Mouse (Mus musculus) forebrain, embryonic 13.5 days (tissue): Measurements from ENCODE around the gene Rnf144b. TPM values are rescaled to one million over a fixed set of nuclear protein-coding genes. Genes with fewer than 3 reads are reported as not detected.

Experiments used
- ATAC-seq: fragments of 200-750 bp; cut with Nextera tagmentation; 2 replicates; pipeline ENCODE4 v1.8.0; 2017
- H3K27ac ChIP-seq: fragments of 300-500 bp; sonication (generic); 2 replicates; pipeline ENCODE4 v1.5.1; 2015; ENCODE audit warnings: inconsistent platforms, mild to moderate bottlenecking, moderate library complexity
- H3K27me3 ChIP-seq: fragments of 300-500 bp; sonication (generic); 2 replicates; pipeline ENCODE4 v1.6.1; 2015; ENCODE audit warnings: mild to moderate bottlenecking, inconsistent platforms
- H3K36me3 ChIP-seq: fragments of 300-500 bp; sonication (generic); 2 replicates; pipeline ENCODE4 v1.6.1; 2015; ENCODE audit warnings: mild to moderate bottlenecking, inconsistent platforms; ENCODE audit not compliant: poor library complexity, severe bottlenecking
- H3K4me1 ChIP-seq: fragments of 300-500 bp; sonication (generic); 2 replicates; pipeline ENCODE4 v1.6.1; 2015; ENCODE audit warnings: inconsistent platforms
- H3K4me2 ChIP-seq: fragments of 300-500 bp; sonication (generic); 2 replicates; pipeline ENCODE4 v1.6.1; 2015; ENCODE audit warnings: inconsistent platforms, mild to moderate bottlenecking, moderate library complexity
- H3K4me3 ChIP-seq: fragments of 300-500 bp; sonication (generic); 2 replicates; pipeline ENCODE4 v1.5.1; 2015; ENCODE audit warnings: mild to moderate bottlenecking, inconsistent platforms
- H3K9ac ChIP-seq: fragments of 300-500 bp; sonication (generic); 2 replicates; pipeline ENCODE4 v1.6.1; 2015; ENCODE audit warnings: mild to moderate bottlenecking, inconsistent platforms
- H3K9me3 ChIP-seq: fragments of 300-500 bp; sonication (generic); replicated peaks from 2 replicates; pipeline ENCODE4 v1.6.1; 2016; ENCODE audit warnings: inconsistent platforms
- WGBS: fragments of 180-500 bp; shearing (Covaris S2); methylation state at CpG from one replicate; pipeline ENCODE4 v1.1.7; 2015; 5-methylcytosine and 5-hydroxymethylcytosine counted together
- polyA plus RNA-seq: library from polyadenylated mRNA; unstranded; fragments of >200 nt; fragmentation: Nextera tagmentation; extraction: Ambion mirVana; gene quantifications from 2 replicates; pipeline ENCODE4 v1.2.1, GENCODE M21; 2015

Rnf144b gene
- polyA plus RNA-seq, 1 experiment from 2014 or later: 0.19 TPM

DNA sequence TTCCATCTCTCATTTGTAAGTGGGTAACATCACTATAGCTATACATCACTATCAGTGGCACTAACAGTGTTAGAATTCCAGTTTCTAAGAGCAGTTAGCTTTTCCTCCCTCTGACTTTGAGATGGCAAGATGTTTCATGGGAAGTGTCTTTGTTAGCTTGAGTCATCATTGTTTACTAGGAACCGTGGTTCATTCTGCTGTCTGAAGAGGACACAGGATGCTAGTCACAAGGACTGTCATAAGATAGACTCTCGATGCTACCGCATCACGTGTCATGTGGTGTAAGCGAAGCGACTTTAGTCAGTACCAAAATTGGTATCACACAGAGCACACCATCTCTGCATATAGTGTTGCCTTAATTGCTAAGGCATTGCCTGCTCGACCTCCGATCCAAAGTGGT, 105.7 kb downstream of the Rnf144b start:
- no peak overlapping the region for H3K4me2 ChIP-seq
- peaks cover 18% of the 10 kb centered on the region for H3K4me1 ChIP-seq
- no peak overlapping the region for H3K9ac ChIP-seq
- H3K27ac ChIP-seq: no peak overlapping the region
- H3K9me3 ChIP-seq: no peaks in the 10 kb centered on the region
- ATAC-seq: no peak
- H3K27me3 ChIP-seq: no peaks in the 10 kb centered on the region
- no peak overlapping the region for H3K4me3 ChIP-seq
- H3K36me3 ChIP-seq: no peaks in the 10 kb centered on the region
- WGBS: 96% methylated on average over 8 of the region's 8 CpGs

DNA sequence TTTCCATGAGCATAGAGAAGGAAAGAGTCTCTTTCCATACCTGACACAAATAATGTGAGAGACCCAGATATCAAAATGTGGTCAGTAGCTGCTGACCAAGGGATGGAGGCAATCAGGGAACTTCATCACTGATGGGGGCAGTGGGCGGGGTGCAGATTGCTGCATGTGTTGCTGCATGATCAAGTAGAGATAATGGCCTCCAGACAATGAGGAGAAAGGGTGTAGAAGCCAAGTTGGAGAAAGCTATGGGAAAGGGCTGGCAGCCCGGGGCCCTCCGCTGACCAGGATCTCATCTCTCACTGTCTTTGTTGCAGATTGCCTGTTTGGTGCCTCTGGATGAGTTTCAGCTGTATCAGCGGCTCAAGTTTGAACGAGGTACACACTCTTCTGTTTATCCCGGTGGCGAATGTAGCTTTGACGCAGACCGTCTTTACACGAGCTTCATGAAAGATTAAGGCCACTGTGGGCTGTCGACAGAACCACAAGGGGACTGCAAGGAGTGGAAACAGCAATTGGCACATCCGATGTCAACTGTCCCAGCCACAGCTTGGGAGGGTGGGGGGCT, 106.3 kb downstream of the Rnf144b start:
- Histone ChIP-seq H3K27ac (no peak overlapping the region), H3K9me3 (no peaks in the 10 kb centered on the region)
- WGBS: 91% methylated on average over 12 of the region's 12 CpGs

DNA sequence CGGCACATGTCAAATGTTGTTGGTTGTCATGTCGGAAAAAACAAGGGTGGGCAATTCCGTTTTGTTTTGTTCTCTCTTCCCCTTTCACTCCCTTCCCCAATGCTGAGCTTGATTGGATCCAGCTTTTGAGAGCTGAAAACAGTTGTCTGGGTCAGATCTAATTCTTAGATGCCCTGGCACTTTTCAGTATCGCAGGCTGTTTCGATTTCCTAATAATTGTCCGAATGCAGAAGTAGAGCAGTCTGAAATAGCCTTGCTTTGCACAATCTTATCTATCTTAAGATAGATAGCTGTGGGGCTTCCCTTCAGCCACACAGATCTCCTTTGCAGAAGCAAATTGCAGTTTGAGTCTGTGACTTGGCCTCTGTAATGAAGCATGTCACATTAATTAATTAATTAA, 109.7 kb downstream of the Rnf144b start:
- Histone ChIP-seq H3K27ac (no peak overlapping the region), H3K4me2 (no peak overlapping the region), H3K36me3 (no peaks in the 10 kb centered on the region), H3K4me1 (no peaks in the 10 kb centered on the region), H3K9ac (no peak overlapping the region), H3K4me3 (no peak overlapping the region), H3K9me3 (no peaks in the 10 kb centered on the region), H3K27me3 (no peaks in the 10 kb centered on the region)
- ATAC-seq: no peak
- 78% methylated on average over 6 of the region's 6 CpGs for WGBS

More for the DNA sequence above, 106.3 kb downstream of the Rnf144b start:
- no peak overlapping the region for H3K9ac ChIP-seq
- H3K4me2 ChIP-seq: no peak overlapping the region
- no peak overlapping the region for H3K4me3 ChIP-seq
- peaks cover 14% of the 10 kb centered on the region for H3K4me1 ChIP-seq
- H3K27me3 ChIP-seq: no peaks in the 10 kb centered on the region
- no peak for ATAC-seq
- H3K36me3 ChIP-seq: no peaks in the 10 kb centered on the region

DNA sequence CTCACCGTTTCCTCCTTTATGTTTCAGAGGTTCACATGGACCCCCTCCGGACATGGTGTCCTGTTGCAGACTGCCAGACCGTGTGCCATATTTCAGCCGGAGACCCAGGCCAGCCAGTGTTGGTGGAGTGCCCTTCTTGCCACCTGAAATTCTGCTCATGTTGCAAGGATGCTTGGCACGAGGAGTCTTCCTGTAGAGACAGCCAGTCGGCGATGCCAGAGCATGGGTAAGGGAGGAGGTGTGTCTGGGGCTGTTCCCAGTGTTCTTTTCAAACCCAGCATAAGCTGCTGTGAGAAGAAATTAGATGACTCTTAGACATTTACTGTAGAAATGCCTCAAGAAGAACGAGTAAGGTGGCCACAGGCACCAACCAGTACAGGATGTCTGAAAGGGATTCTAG, 114.9 kb downstream of the Rnf144b start:
- Histone ChIP-seq H3K36me3 (no peaks in the 10 kb centered on the region), H3K27me3 (no peaks in the 10 kb centered on the region), H3K4me2 (no peak overlapping the region), H3K27ac (no peak overlapping the region; the same call in 1 of the 2 replicates), H3K4me3 (no peak overlapping the region), H3K9ac (no peak overlapping the region), H3K4me1 (no peaks in the 10 kb centered on the region), H3K9me3 (no peaks in the 10 kb centered on the region)
- no peak for ATAC-seq
- 93% methylated on average over 8 of the region's 8 CpGs for WGBS

DNA sequence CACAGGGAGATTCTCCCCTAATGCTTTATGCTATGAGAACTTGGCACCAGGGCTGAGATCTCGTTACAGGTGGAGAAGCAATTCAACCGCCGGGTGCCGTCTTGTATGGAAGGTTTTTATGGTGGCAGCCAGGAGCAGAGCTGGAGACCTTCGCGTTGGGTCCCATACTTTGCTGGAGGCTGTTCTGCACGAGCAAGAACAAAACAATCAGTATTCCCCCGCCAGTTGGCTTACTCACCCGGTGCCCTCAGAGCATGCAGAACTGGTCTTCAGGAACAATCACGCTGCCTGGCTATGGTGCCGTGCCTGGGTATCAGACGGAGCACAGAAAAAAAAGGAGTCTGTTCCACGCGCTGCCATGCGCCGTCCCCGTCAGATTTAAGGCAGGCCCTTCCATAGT, 115.7 kb downstream of the Rnf144b start:
- 76% methylated on average over 17 of the region's 17 CpGs for WGBS
- no peaks in the 10 kb centered on the region for H3K4me1 ChIP-seq
- ATAC-seq: no peak
- H3K4me2 ChIP-seq: no peak overlapping the region
- H3K9me3 ChIP-seq: no peaks in the 10 kb centered on the region
- H3K27me3 ChIP-seq: no peaks in the 10 kb centered on the region
- no peaks in the 10 kb centered on the region for H3K36me3 ChIP-seq
- H3K9ac ChIP-seq: no peak overlapping the region
- no peak overlapping the region for H3K27ac ChIP-seq
- H3K4me3 ChIP-seq: no peak overlapping the region

DNA sequence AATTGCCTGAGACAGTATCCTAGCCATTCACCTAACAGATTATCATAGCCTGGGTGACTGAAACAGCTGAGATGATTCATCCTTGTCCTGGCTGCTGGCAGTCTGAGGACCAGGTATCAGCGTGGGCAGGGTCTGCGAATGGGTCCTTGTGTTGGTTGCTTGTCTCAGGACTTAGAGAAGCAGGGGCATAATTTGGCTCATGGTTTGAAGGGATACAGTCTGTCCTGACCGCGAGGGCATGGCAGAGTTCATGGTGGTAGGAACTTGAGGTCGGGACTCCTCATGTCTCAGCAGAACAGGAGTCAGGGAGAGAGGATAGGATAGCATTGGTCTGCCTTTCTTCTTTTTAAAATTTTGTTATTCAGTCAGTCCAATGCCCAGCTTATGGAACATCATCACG, 121.1 kb downstream of the Rnf144b start:
- Histone ChIP-seq H3K4me1 (peaks cover 31% of the 10 kb centered on the region), H3K4me3 (no peak overlapping the region), H3K9me3 (no peaks in the 10 kb centered on the region), H3K27ac (no peak overlapping the region), H3K9ac (no peak overlapping the region), H3K36me3 (no peaks in the 10 kb centered on the region), H3K27me3 (no peaks in the 10 kb centered on the region), H3K4me2 (no peak overlapping the region)
- no peak for ATAC-seq
- WGBS: 95% methylated on average over 6 of the region's 6 CpGs

DNA sequence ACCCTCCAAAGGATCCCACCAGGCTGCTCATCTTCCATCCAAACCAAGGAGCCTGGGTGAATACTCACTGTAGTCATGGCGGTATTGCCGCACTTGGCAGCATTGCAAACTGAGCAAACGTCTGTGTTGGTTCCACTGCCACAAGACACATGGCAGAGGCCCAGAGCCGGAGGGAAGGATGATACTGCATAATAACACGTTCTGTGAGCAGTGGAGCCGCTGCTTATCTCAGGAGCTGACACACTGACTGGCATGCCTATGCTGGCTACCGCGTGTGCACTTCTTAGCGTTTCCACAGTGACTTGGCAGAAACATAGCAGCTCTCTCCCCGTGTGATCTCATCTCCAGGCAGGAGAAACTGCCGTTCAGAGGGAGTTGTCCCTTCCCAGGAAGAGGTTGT, 122.3 kb downstream of the Rnf144b start:
- WGBS: 65% methylated on average over 11 of the region's 11 CpGs
- H3K27ac ChIP-seq: peak overlapping the region; percentile 11; the same call in 1 of the 2 replicates
- H3K9ac ChIP-seq: no peak overlapping the region
- H3K9me3 ChIP-seq: no peaks in the 10 kb centered on the region
- H3K4me2 ChIP-seq: no peak overlapping the region
- no peak overlapping the region for H3K4me3 ChIP-seq
- H3K27me3 ChIP-seq: no peaks in the 10 kb centered on the region
- no peaks in the 10 kb centered on the region for H3K36me3 ChIP-seq
- ATAC-seq: peak; percentile 90
- peaks cover 37% of the 10 kb centered on the region for H3K4me1 ChIP-seq

DNA sequence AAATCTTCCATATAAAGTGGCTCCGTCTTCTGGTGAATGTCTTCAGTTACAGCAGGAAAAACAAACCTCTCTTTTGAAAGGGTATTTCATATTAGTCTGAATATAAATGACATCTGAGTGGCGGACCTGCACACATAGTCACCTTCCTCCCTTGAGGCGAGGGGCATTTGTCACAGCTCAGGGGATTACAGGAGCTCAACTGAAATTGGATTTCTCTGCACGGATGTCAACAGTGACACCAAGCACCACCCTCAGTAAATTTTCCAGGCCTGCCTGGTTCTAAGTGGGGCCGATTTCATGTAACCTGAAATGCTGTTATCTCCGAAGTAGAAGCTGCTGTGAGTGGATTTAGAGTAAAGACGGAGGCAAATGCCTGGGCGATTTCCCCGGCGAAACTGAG, 124.0 kb downstream of the Rnf144b start:
- no peaks in the 10 kb centered on the region for H3K27me3 ChIP-seq
- no peak overlapping the region for H3K4me2 ChIP-seq
- no peaks in the 10 kb centered on the region for H3K36me3 ChIP-seq
- no peak overlapping the region for H3K27ac ChIP-seq
- H3K4me3 ChIP-seq: no peak overlapping the region
- ATAC-seq: no peak
- no peaks in the 10 kb centered on the region for H3K9me3 ChIP-seq
- H3K9ac ChIP-seq: no peak overlapping the region
- WGBS: 71% methylated on average over 10 of the region's 10 CpGs
- peaks cover 41% of the 10 kb centered on the region for H3K4me1 ChIP-seq

DNA sequence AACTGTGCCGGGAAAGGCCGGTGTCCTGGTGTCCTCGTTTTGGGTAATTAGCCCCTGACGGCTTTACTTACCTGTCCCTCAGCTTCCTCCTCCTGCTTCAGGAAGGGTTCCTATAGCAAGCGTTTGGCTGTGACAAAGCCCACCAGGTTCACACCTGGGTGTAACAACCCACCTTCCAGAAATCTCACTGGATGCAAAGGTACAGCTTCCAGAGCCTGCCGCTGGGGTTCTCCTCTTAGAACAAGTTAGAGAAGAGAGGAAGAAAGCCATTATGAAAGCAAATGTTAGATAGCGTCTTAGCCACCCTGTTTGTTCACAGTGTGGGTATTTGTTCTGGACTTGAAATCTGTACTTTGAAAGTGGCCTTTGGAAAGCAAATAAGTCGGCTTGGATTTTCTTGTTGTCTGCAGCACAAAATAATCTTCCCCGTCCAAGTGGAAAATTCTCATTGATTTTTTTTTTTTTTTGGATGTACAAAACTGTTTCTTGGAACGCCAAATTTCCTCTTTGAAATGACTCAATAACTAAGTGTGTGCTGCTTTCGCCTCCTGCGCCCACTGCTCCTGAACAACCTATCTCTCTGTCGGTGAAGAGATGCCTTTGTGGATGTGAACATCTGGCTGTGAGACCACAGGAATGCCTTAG, 124.8 kb downstream of the Rnf144b start:
- WGBS: 71% methylated on average over 13 of the region's 13 CpGs
- H3K4me3 ChIP-seq: no peak overlapping the region
- no peaks in the 10 kb centered on the region for H3K9me3 ChIP-seq
- no peaks in the 10 kb centered on the region for H3K27me3 ChIP-seq
- H3K4me1 ChIP-seq: peaks cover 41% of the 10 kb centered on the region
- H3K9ac ChIP-seq: no peak overlapping the region
- H3K4me2 ChIP-seq: no peak overlapping the region
- no peak overlapping the region for H3K27ac ChIP-seq
- ATAC-seq: no peak
- H3K36me3 ChIP-seq: no peaks in the 10 kb centered on the region

DNA sequence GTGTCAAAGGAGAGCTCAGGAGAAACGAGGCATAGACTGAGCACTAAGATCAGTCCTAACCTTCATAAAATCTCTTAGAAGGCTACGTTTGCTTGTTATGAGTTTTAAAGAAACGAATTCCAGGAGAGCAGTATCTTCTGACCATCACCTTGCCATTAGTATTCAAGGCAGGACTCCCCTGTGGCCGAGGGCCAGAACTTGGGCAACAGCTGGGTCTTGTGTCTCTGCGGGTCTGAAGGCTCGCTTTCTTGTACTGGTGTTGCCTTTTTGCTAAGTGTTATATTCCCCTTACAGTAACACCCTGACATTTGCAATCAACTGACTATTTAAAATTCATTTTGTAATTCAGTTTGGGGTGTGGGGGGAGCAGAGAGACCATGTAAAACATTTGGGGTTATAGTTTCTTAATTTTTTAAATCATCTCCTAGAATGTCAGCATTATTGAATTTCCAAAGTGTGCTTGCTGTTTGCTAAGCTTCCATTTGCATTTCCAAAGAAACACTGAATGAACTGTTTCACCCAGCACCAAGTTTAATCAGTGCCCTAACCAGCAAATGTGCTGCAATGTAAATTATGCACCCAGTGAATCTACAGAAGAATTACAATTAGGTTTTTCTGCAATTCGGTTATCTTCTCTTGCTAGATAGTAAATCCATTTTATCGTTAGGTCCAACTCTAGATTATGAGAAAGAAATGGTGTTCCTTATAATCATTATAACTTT, 126.0 kb downstream of the Rnf144b start:
- Histone ChIP-seq H3K27ac (0 out of 2 replicates have a peak overlapping the region, but pooled peaks have one; percentile 11), H3K9ac (no peak overlapping the region), H3K4me2 (0 out of 2 replicates have a peak overlapping the region, but pooled peaks have one; percentile 11), H3K4me3 (no peak overlapping the region), H3K27me3 (no peaks in the 10 kb centered on the region), H3K4me1 (peaks cover 41% of the 10 kb centered on the region), H3K9me3 (no peaks in the 10 kb centered on the region), H3K36me3 (no peaks in the 10 kb centered on the region)
- 39% methylated on average over 8 of the region's 8 CpGs for WGBS
- peak; percentile 77; the same call in 1 of the 2 replicates for ATAC-seq

DNA sequence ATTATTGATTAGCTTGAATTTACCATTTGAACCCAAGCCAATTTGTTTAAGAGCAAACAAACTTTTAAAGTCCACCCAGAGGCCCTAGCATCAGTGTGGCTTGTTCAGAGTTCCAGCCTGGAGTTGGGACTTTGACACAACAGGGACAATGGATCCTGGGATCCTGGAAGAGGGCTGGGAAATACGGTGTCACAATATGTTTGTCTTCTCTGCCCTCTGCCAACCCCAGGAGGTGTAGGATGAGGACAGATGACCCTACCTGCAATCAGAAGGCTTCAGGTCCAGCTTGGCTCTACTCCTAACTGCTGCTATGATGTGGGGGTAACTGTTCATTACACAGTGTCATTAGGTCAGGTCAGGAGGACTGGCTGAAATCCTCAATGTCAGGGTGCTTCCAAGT, 128.2 kb downstream of the Rnf144b start:
- no peak for ATAC-seq
- Histone ChIP-seq H3K36me3 (no peaks in the 10 kb centered on the region), H3K4me3 (no peak overlapping the region), H3K4me1 (peaks cover 32% of the 10 kb centered on the region; the same call in 1 of the 2 replicates), H3K9ac (no peak overlapping the region), H3K27me3 (no peaks in the 10 kb centered on the region), H3K4me2 (no peak overlapping the region), H3K9me3 (no peaks in the 10 kb centered on the region), H3K27ac (no peak overlapping the region)
- WGBS: 94% methylated on average over 1 of the region's 1 CpGs

DNA sequence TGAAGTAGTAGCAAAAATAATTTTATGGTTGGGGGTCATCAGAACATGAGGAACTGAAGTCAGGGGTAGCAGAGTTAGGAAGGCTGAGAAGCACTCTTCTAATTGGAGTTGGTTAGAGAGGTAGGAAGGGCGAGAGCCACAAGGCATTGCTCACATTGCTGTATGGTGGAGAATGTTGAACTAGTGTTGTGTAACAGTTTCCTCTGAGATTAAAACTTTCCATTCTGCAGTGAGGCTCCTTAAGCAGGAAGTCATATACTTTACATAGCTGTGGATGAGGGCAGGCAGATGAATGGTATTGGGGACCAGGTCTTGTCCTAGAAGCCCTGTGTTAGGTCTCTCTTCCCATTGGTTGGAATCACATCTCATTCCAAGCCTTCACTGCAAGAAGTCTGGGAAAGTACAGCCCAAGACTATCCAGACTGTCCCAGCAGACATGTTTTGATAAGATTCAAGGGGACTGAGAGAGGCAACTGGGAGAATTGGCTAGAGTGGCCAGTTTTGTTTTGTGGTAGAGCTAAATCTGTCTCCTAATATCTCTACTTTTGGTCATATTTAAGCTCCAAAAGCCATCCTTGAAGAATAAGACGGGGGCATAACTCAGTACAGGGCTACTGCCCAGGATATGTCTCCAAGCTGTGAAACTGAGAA, 128.8 kb downstream of the Rnf144b start:
- Histone ChIP-seq H3K4me2 (no peak overlapping the region), H3K9me3 (no peaks in the 10 kb centered on the region), H3K9ac (no peak overlapping the region), H3K27ac (no peak overlapping the region), H3K27me3 (no peaks in the 10 kb centered on the region), H3K4me1 (peaks cover 29% of the 10 kb centered on the region; the same call in 1 of the 2 replicates), H3K36me3 (no peaks in the 10 kb centered on the region), H3K4me3 (no peak overlapping the region)
- no peak for ATAC-seq
- WGBS: 95% methylated on average over 2 of the region's 2 CpGs
